ENCODE assay signal across 8 mouse cellular contexts in the genomic region with DNA sequence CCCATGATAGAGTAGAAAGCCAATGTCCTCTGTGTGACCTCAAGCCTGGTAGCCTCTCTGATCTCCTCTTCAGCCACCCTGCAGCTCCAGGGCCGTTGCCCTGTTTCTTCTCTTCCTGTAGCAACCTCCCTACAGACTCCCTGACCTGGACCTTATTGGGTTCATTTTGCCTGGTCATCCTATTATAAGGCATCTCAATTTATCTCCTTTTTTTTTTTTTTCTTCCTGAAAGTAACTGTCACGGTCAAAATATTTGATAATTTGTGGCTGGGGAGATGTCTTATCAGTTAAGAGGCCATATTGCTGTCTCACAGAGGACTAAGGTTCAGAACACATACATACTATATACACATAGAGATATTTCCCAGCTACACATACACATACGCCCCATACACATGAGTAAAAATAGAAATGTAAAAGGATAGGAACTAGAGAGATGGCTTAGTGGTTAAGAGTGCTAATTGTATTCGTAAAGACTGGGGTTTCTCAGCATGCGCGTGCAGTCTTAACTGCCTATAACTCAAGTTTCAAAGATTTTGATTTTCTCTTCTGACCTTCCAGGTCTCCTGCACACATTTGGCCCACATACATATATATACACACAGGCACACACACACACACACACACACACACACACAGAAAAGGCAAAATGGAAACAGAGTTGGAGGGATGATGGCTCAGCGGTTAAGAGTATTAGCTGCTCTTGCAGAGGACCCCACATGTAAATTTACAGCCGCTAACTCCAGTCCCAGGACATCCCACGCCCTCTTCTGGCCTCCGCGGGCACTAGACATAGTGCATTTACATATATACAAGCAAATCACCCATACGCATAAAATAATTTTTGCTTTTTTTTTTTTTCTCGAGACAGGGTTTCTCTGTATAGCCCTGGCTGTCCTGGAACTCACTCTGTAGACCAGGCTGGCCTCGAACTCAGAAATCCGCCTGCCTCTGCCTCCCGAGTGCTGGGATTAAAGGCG. TPM values are rescaled to one million over a fixed set of nuclear protein-coding genes. Genes with fewer than 3 reads are reported as not detected.
DNase-seq lines count a peak whose midpoint lies in the region; ATAC-seq and TF ChIP-seq lines count a peak whose summit lies in the region.

No protein-coding gene starts in this region.

- no peak for TF ChIP-seq EP300 in heart, adult 2 months (IDR thresholded peaks at IDR 0.05; ENCODE audit: insufficient read depth, low read depth, low read length)

- no peaks in the 10 kb centered on the region for H3K9me3 ChIP-seq in heart, embryonic 11.5 days (replicated peaks; ENCODE audit: control insufficient read depth, low read length)
- H3K9me3 ChIP-seq in limb, embryonic 10.5 days (replicated peaks): no peaks in the 10 kb centered on the region
- H3K9me3 ChIP-seq in midbrain, embryonic 15.5 days: no peaks in the 10 kb centered on the region

- 27% methylated on average over 17 of the region's 17 CpGs for WGBS in heart, adult 2 months
- 22% methylated on average over 17 of the region's 17 CpGs for whole genome bisulfite sequencing in heart, embryonic 11.5 days (ENCODE audit: insufficient replicate concordance)
- 25% methylated on average over 17 of the region's 17 CpGs for WGBS in limb, embryonic 10.5 days
- 26% methylated on average over 17 of the region's 17 CpGs for WGBS in midbrain, embryonic 15.5 days

- no peak for ATAC-seq in heart, embryonic 11.5 days (replicated peaks; ENCODE audit: insufficient number of reproducible peaks, low FRiP score, low TSS enrichment)
- ATAC-seq in midbrain, embryonic 15.5 days (replicated peaks): peak; percentile 27

- no peak overlapping the region for H3K9ac ChIP-seq in heart, adult 2 months (ENCODE audit: low read depth, low read length)
- H3K9ac ChIP-seq in heart, embryonic 11.5 days (ENCODE audit: low read depth, low read length): peak overlapping the region; percentile 84; the same call in 1 of the 2 replicates
- H3K9ac ChIP-seq in midbrain, embryonic 15.5 days: no peak overlapping the region

- peak overlapping the region; percentile 45 for H3K4me3 ChIP-seq in heart, adult 2 months
- H3K4me3 ChIP-seq in heart, embryonic 11.5 days (ENCODE audit: low read depth, low read length): peak overlapping the region; percentile 82
- peak overlapping the region; percentile 91 for H3K4me3 ChIP-seq in limb, embryonic 10.5 days
- H3K4me3 ChIP-seq in midbrain, embryonic 15.5 days: peak overlapping the region; percentile 88

- H3K36me3 ChIP-seq in heart, adult 2 months (ENCODE audit: control insufficient read depth, insufficient read depth, low read length): no peaks in the 10 kb centered on the region
- H3K36me3 ChIP-seq in heart, embryonic 11.5 days (ENCODE audit: control insufficient read depth, insufficient read depth, low read length): peaks cover 4% of the 10 kb centered on the region; the same call in 1 of the 2 replicates
- peaks cover 24% of the 10 kb centered on the region for H3K36me3 ChIP-seq in limb, embryonic 10.5 days
- H3K36me3 ChIP-seq in midbrain, embryonic 15.5 days (replicated peaks): no peaks in the 10 kb centered on the region

- peak; percentile 51 for TF ChIP-seq CTCF in heart, adult 2 months (IDR thresholded peaks at IDR 0.05)
- peak; percentile 15; the same call in 1 of the 2 replicates for TF ChIP-seq CTCF in brain, embryonic 14.5 days (IDR thresholded peaks at IDR 0.05; ENCODE audit: borderline replicate concordance, extremely low read depth, insufficient read depth, insufficient read length)

- DNase-seq in heart, adult 2 months: peak in 1 of 2 experiments; percentile 36
- no peak for DNase-seq in heart, adult 8-10 months (ENCODE audit: low spot score)
- peak; percentile 50 for DNase-seq in brain, embryonic 14.5 days (ENCODE audit: low read depth)
- no peak for DNase-seq in limb, embryonic 10.5 days (ENCODE audit: low spot score)
- DNase-seq in left cerebral cortex, adult 11 months (ENCODE audit: low spot score): no peak
- no peak for DNase-seq in left cerebral cortex, postnatal 36 days (ENCODE audit: low spot score in 2 of 2)

- no peaks in the 10 kb centered on the region for H3K27me3 ChIP-seq in heart, adult 2 months (ENCODE audit: control insufficient read depth, insufficient read depth, low read length)
- no peaks in the 10 kb centered on the region for H3K27me3 ChIP-seq in heart, embryonic 11.5 days (ENCODE audit: control insufficient read depth, insufficient read depth, low read length)
- H3K27me3 ChIP-seq in limb, embryonic 10.5 days (ENCODE audit: low read depth, poor library complexity, severe bottlenecking): no peaks in the 10 kb centered on the region
- H3K27me3 ChIP-seq in midbrain, embryonic 15.5 days (replicated peaks): no peaks in the 10 kb centered on the region

- peak overlapping the region; percentile 89 for H3K4me2 ChIP-seq in heart, embryonic 11.5 days
- peak overlapping the region; percentile 96 for H3K4me2 ChIP-seq in midbrain, embryonic 15.5 days

- no peaks in the 10 kb centered on the region for H3K79me2 ChIP-seq in heart, adult 2 months (replicated peaks; ENCODE audit: control insufficient read depth, insufficient read depth, low read length)

- H3K4me1 ChIP-seq in heart, adult 2 months (ENCODE audit: control insufficient read depth, insufficient read depth, low read length): peaks cover 5% of the 10 kb centered on the region
- H3K4me1 ChIP-seq in heart, embryonic 11.5 days (ENCODE audit: control insufficient read depth, insufficient read depth, low read length): peaks cover 7% of the 10 kb centered on the region
- H3K4me1 ChIP-seq in limb, embryonic 10.5 days: peaks cover 52% of the 10 kb centered on the region
- peaks cover 19% of the 10 kb centered on the region for H3K4me1 ChIP-seq in midbrain, embryonic 15.5 days

- peak overlapping the region; percentile 54; the same call in 1 of the 2 replicates for H3K27ac ChIP-seq in heart, adult 2 months
- no peak overlapping the region; the same call in 1 of the 2 replicates for H3K27ac ChIP-seq in heart, embryonic 11.5 days (ENCODE audit: low read depth, low read length)
- peak overlapping the region; percentile 95 for H3K27ac ChIP-seq in limb, embryonic 10.5 days
- H3K27ac ChIP-seq in midbrain, embryonic 15.5 days: peak overlapping the region; percentile 91

- intact Hi-C loops in heart, adult 2 months (cut with DNase I): loop anchor here (2.0 kb wide), 1 partner anchor 16 kb away; the partner anchor contains the start of gene Rpl10a
- intact Hi-C loops in left cerebral cortex, postnatal 36 days (cut with DNase I): loop anchor here (1.0 kb wide), 1 partner anchor 16 kb away; the partner anchor contains the start of gene Rpl10a

- no peak for TF ChIP-seq POLR2A in heart, adult 2 months (IDR thresholded peaks at IDR 0.05; ENCODE audit: insufficient read depth, low read depth, low read length)
- TF ChIP-seq POLR2A in brain, embryonic 14.5 days (IDR thresholded peaks at IDR 0.05; ENCODE audit: borderline replicate concordance, extremely low read depth, insufficient read depth, insufficient read length, poor library complexity, severe bottlenecking): no peak

RNA-seq across cellular contexts. Expression of gene Fance, which starts 0.8 kb away (rescaled TPM):
- total RNA-seq in heart, adult 2 months (2021): 10 to 100 TPM; 11.2 to 12.0 TPM
- 7.4 and 11.8 TPM in 2 replicates for polyA plus RNA-seq in heart, adult 2 months (2012; rRNA removed)
- total RNA-seq in heart, adult 8-10 months (2022): 10 to 100 TPM in 3 of 4 experiments, 1 to 10 TPM in 1; 9.2 to 15.2 (median 12.3) TPM
- polyA plus RNA-seq in brain, embryonic 14.5 days (2012; rRNA removed): 14.2 and 19.6 TPM in 2 replicates
- 15.3 and 17.3 TPM in 2 replicates for polyA plus RNA-seq in heart, embryonic 11.5 days (2014; fragmentation: Nextera tagmentation; extraction: Ambion mirVana)
- polyA plus RNA-seq in limb, embryonic 10.5 days (2016; fragmentation: Nextera tagmentation; extraction: Ambion mirVana): 32.9 and 35.5 TPM in 2 replicates
- polyA plus RNA-seq in midbrain, embryonic 15.5 days (2015; fragmentation: Nextera tagmentation; extraction: Ambion mirVana): 27.8 and 28.5 TPM in 2 replicates
- total RNA-seq in left cerebral cortex, postnatal 36 days (2021): 10 to 100 TPM; 21.6 to 29.5 TPM

RNA-seq across cellular contexts. Expression of gene Rpl10a, which starts 15.7 kb away (rescaled TPM):
- total RNA-seq in heart, adult 2 months (2021): 100 to 1,000 TPM; 360 to 417 TPM
- polyA plus RNA-seq in heart, adult 2 months (2012; rRNA removed): 634 and 1,197 TPM in 2 replicates
- 100 to 1,000 TPM; 377 to 423 (median 382) TPM for total RNA-seq in heart, adult 8-10 months (2022)
- polyA plus RNA-seq in brain, embryonic 14.5 days (2012; rRNA removed): 1,651 and 1,905 TPM in 2 replicates
- polyA plus RNA-seq in heart, embryonic 11.5 days (2014; fragmentation: Nextera tagmentation; extraction: Ambion mirVana): 408 and 446 TPM in 2 replicates
- 502 and 576 TPM in 2 replicates for polyA plus RNA-seq in limb, embryonic 10.5 days (2016; fragmentation: Nextera tagmentation; extraction: Ambion mirVana)
- 307 and 313 TPM in 2 replicates for polyA plus RNA-seq in midbrain, embryonic 15.5 days (2015; fragmentation: Nextera tagmentation; extraction: Ambion mirVana)
- 100 to 1,000 TPM; 289 to 354 TPM for total RNA-seq in left cerebral cortex, postnatal 36 days (2021)

RNA-seq across cellular contexts. Expression of gene Tead3, which starts 38.1 kb away (rescaled TPM):
- total RNA-seq in heart, adult 2 months (2021): 10 to 100 TPM; 12.7 to 13.7 TPM
- polyA plus RNA-seq in heart, adult 2 months (2012; rRNA removed): 20.2 and 21.2 TPM in 2 replicates
- 10 to 100 TPM in 3 of 4 experiments, 1 to 10 TPM in 1; 8.4 to 15.6 (median 11.7) TPM for total RNA-seq in heart, adult 8-10 months (2022)
- polyA plus RNA-seq in brain, embryonic 14.5 days (2012; rRNA removed): 15.6 and 16.4 TPM in 2 replicates
- polyA plus RNA-seq in heart, embryonic 11.5 days (2014; fragmentation: Nextera tagmentation; extraction: Ambion mirVana): 6.5 and 7.5 TPM in 2 replicates
- polyA plus RNA-seq in limb, embryonic 10.5 days (2016; fragmentation: Nextera tagmentation; extraction: Ambion mirVana): 5.2 and 9.8 TPM in 2 replicates
- polyA plus RNA-seq in midbrain, embryonic 15.5 days (2015; fragmentation: Nextera tagmentation; extraction: Ambion mirVana): 1.4 and 2.1 TPM in 2 replicates
- total RNA-seq in left cerebral cortex, postnatal 36 days (2021): 1 to 10 TPM; 2.4 to 2.8 TPM

RNA-seq across cellular contexts. Expression of gene Tulp1, which starts 52.5 kb away (rescaled TPM):
- not detected for total RNA-seq in heart, adult 2 months (2021)
- 0.38 TPM in 1 of 2 replicates, not detected in the other for polyA plus RNA-seq in heart, adult 2 months (2012; rRNA removed)
- not detected for total RNA-seq in heart, adult 8-10 months (2022)
- 1.3 and 1.9 TPM in 2 replicates for polyA plus RNA-seq in brain, embryonic 14.5 days (2012; rRNA removed)
- 2.9 and 5.0 TPM in 2 replicates for polyA plus RNA-seq in heart, embryonic 11.5 days (2014; fragmentation: Nextera tagmentation; extraction: Ambion mirVana)
- polyA plus RNA-seq in limb, embryonic 10.5 days (2016; fragmentation: Nextera tagmentation; extraction: Ambion mirVana): 3.4 and 4.1 TPM in 2 replicates
- 1.3 and 1.9 TPM in 2 replicates for polyA plus RNA-seq in midbrain, embryonic 15.5 days (2015; fragmentation: Nextera tagmentation; extraction: Ambion mirVana)
- total RNA-seq in left cerebral cortex, postnatal 36 days (2021): not detected
